Mouse (Mus musculus) midbrain, embryonic 11.5 days (tissue): ENCODE measurements at regions not wholly inside any gene's neighbourhood (a gene's known extent, or its start where the extent isn't known, plus 50 kb on each side); places are given as distances from the start of the nearest gene placed in this dataset.

Experiments used
- ATAC-seq: fragments of 200-750 bp; cut with Nextera tagmentation; 2 replicates; pipeline ENCODE4 v1.8.0; 2017; ENCODE audit warnings: moderate TSS enrichment, moderate library complexity; ENCODE audit not compliant: low FRiP score
- DNase-seq: peaks from one replicate; pipeline ENCODE4 v3.0.0; 2015; ENCODE audit warnings: low spot score; ENCODE audit errors: missing footprints
- H3K27ac ChIP-seq: fragments of 300-500 bp; sonication (generic); 2 replicates; pipeline ENCODE4 v1.5.1; 2014; ENCODE audit warnings: low read depth, low read length
- H3K27me3 ChIP-seq: fragments of 300-500 bp; sonication (generic); 2 replicates; pipeline ENCODE4 v1.6.1; 2014; ENCODE audit warnings: mild to moderate bottlenecking, low read length, moderate library complexity, mixed read lengths; ENCODE audit not compliant: control insufficient read depth, insufficient read depth
- H3K36me3 ChIP-seq: fragments of 300-500 bp; sonication (generic); 2 replicates; pipeline ENCODE4 v1.6.1; 2014; ENCODE audit warnings: mild to moderate bottlenecking, low read length, moderate library complexity, mixed read lengths; ENCODE audit not compliant: control insufficient read depth, insufficient read depth
- H3K4me1 ChIP-seq: fragments of 300-500 bp; sonication (generic); 2 replicates; pipeline ENCODE4 v1.6.1; 2014; ENCODE audit warnings: low read length; ENCODE audit not compliant: control insufficient read depth, insufficient read depth
- H3K4me2 ChIP-seq: fragments of 300-500 bp; sonication (generic); 2 replicates; pipeline ENCODE4 v1.6.1; 2014; ENCODE audit warnings: mild to moderate bottlenecking, moderate library complexity
- H3K4me3 ChIP-seq: fragments of 300-500 bp; sonication (generic); 2 replicates; pipeline ENCODE4 v1.5.1; 2014; ENCODE audit warnings: low read depth, low read length
- H3K9ac ChIP-seq: fragments of 300-500 bp; sonication (generic); 2 replicates; pipeline ENCODE4 v1.6.1; 2014; ENCODE audit warnings: low read length
- H3K9me3 ChIP-seq: fragments of 300-500 bp; sonication (generic); 2 replicates; pipeline ENCODE4 v1.6.1; 2016; ENCODE audit warnings: low read length; ENCODE audit not compliant: control insufficient read depth
- WGBS: fragments of 180-500 bp; shearing (Covaris S2); extraction: QIAGEN DNeasy Blood & Tissue Kit; methylation state at CpG from one replicate; pipeline ENCODE4 v1.1.7; 2014; 5-methylcytosine and 5-hydroxymethylcytosine counted together

DNA sequence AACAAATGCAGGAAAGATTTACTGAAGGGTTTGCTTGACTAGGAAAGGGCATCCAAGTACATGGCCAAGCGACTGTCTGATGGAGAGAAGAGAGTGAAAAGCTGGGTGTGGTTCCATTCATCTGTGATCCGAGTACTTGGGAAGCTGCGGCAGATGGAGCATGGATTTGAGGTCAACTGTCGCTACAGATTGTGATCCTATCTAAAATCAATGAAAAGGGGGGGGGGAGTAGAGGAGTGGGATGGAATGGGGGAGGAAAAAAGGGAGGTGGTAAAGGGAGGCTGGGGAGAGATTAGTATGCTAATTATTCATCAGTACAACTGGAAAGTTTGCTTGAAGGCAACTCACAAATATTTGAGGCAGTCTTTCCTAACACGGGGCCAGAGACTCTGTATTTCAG is 213.4 kb downstream of the Dyrk2 start:
- H3K9ac ChIP-seq: no peak overlapping the region
- H3K4me3 ChIP-seq: no peak overlapping the region
- no peaks in the 10 kb centered on the region for H3K4me1 ChIP-seq
- no peaks in the 10 kb centered on the region for H3K9me3 ChIP-seq
- no peak for ATAC-seq
- H3K4me2 ChIP-seq: no peak overlapping the region
- H3K27me3 ChIP-seq: no peaks in the 10 kb centered on the region
- H3K36me3 ChIP-seq: no peaks in the 10 kb centered on the region
- H3K27ac ChIP-seq: no peak overlapping the region
- peak; percentile 6 for DNase-seq
- 81% methylated on average over 5 of the region's 5 CpGs for WGBS

DNA sequence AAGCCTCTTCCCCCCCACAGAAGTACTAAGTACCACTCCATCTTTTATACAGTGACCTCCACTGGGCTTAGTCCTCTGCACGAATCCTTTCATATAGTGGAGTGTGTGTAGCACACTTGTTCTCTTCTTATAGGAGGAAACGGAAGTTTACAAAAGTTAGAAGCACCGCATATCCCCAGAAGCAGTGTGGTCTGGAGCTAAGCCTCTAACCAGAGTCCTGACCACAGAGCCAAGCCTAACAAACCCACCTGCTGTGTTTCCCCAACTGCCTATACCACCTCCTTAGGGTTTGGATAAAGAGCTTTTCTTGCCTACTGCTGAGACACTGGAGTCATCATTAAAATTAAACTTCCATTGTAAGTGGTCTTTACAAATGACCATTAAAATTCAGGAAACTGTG is 204.0 kb downstream of the Dyrk2 start:
- Histone ChIP-seq H3K4me2 (no peak overlapping the region), H3K27ac (no peak overlapping the region), H3K36me3 (no peaks in the 10 kb centered on the region), H3K9ac (no peak overlapping the region), H3K4me1 (no peaks in the 10 kb centered on the region), H3K4me3 (no peak overlapping the region), H3K9me3 (no peaks in the 10 kb centered on the region; the same call in 1 of the 2 replicates), H3K27me3 (no peaks in the 10 kb centered on the region)
- 43% methylated on average over 3 of the region's 3 CpGs for WGBS
- ATAC-seq: no peak
- peak; percentile 17 for DNase-seq

DNA sequence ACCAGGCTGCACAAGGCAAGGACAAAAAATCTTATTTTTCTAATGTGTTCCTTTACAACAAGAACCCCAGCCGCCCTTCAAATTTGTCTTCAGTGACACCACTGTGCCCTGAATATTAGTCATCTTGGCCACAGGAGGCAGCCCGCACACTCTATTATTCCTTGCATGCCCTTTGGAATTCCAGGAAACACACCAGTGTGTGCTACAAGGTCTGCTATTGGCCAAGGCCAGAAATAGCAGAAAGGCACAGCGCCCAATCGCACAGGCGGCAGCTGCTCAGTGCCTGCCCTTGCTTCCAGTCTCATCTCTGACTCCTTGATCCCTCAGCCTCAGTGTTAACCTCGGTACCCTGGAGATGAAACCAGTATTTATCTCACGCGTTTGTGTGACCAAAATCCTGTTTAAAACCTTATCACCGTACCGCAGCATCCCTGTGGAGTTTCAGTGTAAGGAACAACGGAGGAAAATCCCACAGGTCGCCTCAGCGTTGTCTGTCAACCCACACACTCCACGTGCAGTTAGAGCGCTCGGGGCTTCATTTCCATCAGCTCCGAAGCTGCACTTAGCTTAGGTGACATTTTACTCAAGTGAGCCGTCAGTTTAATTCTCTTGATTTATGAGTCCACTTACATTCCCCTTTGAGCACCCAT is 194.1 kb downstream of the Dyrk2 start:
- H3K4me2 ChIP-seq: no peak overlapping the region

DNA sequence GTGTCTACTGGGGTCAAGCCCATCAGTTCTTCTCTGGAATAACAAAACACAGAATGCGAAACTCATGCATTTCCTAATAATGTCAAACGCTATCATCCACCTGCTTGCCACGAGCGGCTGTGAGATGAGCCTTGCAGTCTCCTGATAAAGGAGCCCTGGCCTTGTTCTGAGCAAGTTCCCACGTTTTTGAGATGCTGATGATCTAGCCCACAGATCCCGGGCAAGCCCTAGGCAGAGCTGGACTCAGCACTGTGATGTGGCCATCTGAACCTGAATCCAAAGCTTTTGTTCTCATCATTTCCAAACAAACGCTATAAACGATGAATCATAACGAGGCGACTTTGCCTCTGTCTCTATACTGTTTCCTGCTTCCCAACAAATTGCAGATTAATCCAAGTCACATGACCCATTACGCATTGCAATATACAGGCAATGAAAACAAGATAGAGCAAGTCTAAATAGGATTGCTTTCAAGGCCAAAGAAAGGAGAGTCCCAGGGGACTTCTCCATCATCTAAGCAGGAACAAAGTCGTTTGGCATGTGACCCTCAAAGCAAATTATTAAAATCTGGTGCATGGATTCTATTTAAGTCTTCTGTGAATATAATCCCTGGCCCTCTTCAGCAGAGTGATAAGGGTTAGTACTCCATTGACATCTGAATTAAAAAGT is 191.1 kb downstream of the Dyrk2 start:
- Histone ChIP-seq H3K27me3 (no peaks in the 10 kb centered on the region), H3K27ac (no peak overlapping the region), H3K9ac (no peak overlapping the region), H3K9me3 (no peaks in the 10 kb centered on the region), H3K4me3 (no peak overlapping the region), H3K4me2 (no peak overlapping the region), H3K36me3 (no peaks in the 10 kb centered on the region), H3K4me1 (no peaks in the 10 kb centered on the region)
- DNase-seq (peak; percentile 82), ATAC-seq (peak; percentile 61)
- WGBS: 79% methylated on average over 12 of the region's 12 CpGs

More for the DNA sequence above, 194.1 kb downstream of the Dyrk2 start:
- Histone ChIP-seq H3K27ac (no peak overlapping the region), H3K4me3 (no peak overlapping the region), H3K36me3 (no peaks in the 10 kb centered on the region), H3K4me1 (no peaks in the 10 kb centered on the region), H3K9ac (no peak overlapping the region), H3K9me3 (peaks cover 3% of the 10 kb centered on the region; the same call in 1 of the 2 replicates), H3K27me3 (no peaks in the 10 kb centered on the region)
- DNase-seq: no peak
- ATAC-seq: peak; percentile 82
- WGBS: 70% methylated on average over 18 of the region's 18 CpGs

DNA sequence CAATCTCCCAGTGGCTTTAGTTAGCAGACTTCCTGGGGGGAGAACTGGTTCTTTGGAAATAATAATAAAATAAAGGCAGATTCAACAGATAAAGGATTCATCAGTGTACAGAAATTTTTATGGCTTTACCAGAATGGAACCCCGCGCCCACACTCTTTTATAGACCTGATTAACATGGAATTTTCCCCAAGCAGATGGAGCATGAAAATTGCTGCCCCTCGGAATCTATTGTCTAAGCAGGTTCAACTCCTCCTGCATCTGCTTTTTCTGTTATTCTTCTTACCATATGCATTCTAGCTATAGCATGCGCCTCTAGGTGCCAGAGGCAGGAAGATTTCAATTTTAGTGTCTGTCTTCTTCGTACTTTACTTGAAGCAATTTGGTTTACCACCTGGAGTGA is 190.5 kb downstream of the Dyrk2 start:
- Histone ChIP-seq H3K36me3 (no peaks in the 10 kb centered on the region), H3K4me1 (no peaks in the 10 kb centered on the region), H3K27me3 (no peaks in the 10 kb centered on the region), H3K4me3 (no peak overlapping the region), H3K27ac (no peak overlapping the region), H3K4me2 (no peak overlapping the region), H3K9me3 (no peaks in the 10 kb centered on the region), H3K9ac (no peak overlapping the region)
- ATAC-seq (no peak), DNase-seq (peak; percentile 45)
- 74% methylated on average over 5 of the region's 5 CpGs for WGBS

DNA sequence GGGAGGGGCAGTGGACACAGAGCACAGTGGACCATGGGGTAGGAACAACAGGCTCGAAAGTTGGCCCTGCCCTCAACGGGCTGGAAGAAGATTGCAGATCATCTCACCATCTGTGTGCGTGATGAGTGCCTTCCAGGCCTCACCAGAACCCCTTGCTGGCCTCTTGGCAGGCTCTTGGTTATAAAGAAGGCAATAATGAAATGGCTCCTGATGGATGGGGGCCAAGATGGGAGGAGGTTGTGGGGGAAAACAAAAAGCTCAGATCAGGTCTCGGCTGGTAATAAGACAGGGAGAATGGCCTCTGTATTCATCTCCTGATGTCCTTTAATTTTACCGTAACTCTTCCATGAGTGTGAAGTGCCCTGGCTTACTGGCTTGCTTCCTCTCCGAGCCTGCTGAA is 189.1 kb downstream of the Dyrk2 start:
- no peak overlapping the region for H3K27ac ChIP-seq
- WGBS: 86% methylated on average over 6 of the region's 6 CpGs

DNA sequence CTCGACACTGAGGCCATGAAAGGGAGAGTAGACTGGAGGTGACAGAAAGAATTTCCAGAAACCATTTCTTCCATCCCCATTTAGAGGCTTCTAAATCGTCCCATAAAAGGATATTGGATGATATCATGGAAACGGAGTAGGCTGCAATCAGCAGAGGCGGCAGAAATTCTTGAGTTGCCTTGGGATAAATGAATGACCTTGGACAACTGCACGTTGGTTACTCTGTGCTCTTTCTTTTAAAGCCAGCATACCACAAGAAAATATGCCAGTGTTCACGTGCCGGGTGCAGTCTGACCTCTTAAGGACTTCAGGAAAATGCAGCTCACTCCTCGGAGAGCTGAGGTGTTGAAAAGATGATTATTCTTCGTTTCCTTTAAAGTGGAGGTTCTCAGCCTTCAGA is 186.7 kb downstream of the Dyrk2 start:
- no peak overlapping the region for H3K4me2 ChIP-seq
- H3K27me3 ChIP-seq: no peaks in the 10 kb centered on the region
- no peaks in the 10 kb centered on the region for H3K36me3 ChIP-seq
- no peak overlapping the region for H3K9ac ChIP-seq
- H3K4me1 ChIP-seq: no peaks in the 10 kb centered on the region
- no peak overlapping the region for H3K4me3 ChIP-seq
- H3K9me3 ChIP-seq: no peaks in the 10 kb centered on the region
- WGBS: 86% methylated on average over 9 of the region's 9 CpGs
- ATAC-seq (no peak), DNase-seq (peak; percentile 35)
- no peak overlapping the region for H3K27ac ChIP-seq

More for the DNA sequence above, 189.1 kb downstream of the Dyrk2 start:
- ATAC-seq: no peak
- Histone ChIP-seq H3K27me3 (no peaks in the 10 kb centered on the region), H3K4me3 (no peak overlapping the region), H3K36me3 (no peaks in the 10 kb centered on the region), H3K4me2 (no peak overlapping the region), H3K4me1 (no peaks in the 10 kb centered on the region), H3K9ac (no peak overlapping the region), H3K9me3 (no peaks in the 10 kb centered on the region)
- DNase-seq: peak; percentile 73

DNA sequence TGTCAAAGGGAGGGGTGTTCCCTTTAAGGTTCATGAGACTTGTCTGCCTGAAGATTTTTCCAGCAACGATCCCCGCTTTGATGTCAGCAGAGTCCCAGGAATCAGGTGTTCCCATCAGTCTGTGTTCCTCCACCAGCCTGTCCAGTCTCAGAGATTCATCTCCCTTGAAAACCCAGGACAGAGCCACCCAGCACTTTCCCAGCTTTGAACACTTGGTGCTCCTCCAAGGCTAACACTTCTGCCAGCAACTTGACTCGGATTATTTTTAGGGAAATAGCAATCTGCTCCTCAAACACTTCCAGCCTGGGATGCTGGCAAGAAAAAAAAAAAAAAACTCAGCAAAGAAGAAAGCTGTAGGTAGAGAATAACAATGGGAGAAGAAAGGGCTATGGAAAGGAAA is 170.7 kb downstream of the Dyrk2 start:
- ATAC-seq: no peak
- WGBS: 85% methylated on average over 3 of the region's 3 CpGs

DNA sequence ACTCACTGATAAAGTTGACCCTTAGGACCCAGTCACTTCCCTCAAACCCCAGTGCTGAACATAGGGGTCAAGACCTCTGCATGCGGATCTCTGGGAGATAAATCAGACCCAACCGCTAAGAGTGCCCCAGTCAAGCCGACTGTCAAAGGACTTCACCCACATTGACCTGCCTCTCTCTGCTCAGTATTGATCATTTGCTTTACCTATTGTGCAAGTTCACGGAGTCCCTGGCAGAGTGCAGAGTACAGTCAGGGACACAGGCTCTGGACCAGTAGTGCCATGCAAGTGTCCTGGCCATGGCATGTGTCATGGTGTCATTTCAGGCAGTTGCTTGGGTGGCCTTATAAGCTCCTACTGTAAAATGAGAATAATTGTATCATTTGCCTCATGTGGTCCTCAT is 169.9 kb downstream of the Dyrk2 start:
- DNase-seq (no peak), ATAC-seq (no peak)
- Histone ChIP-seq H3K9me3 (no peaks in the 10 kb centered on the region), H3K27ac (no peak overlapping the region), H3K4me1 (no peaks in the 10 kb centered on the region), H3K4me3 (no peak overlapping the region), H3K27me3 (no peaks in the 10 kb centered on the region), H3K36me3 (no peaks in the 10 kb centered on the region), H3K4me2 (no peak overlapping the region), H3K9ac (no peak overlapping the region)
- 90% methylated on average over 4 of the region's 4 CpGs for WGBS

More for the DNA sequence above, 170.7 kb downstream of the Dyrk2 start:
- Histone ChIP-seq H3K9me3 (no peaks in the 10 kb centered on the region), H3K9ac (no peak overlapping the region), H3K4me3 (no peak overlapping the region), H3K36me3 (no peaks in the 10 kb centered on the region), H3K27me3 (no peaks in the 10 kb centered on the region), H3K4me1 (no peaks in the 10 kb centered on the region), H3K27ac (no peak overlapping the region), H3K4me2 (no peak overlapping the region)
- no peak for DNase-seq
